Mouse (Mus musculus) retina, embryonic 14.5 days (tissue): Measurements from ENCODE around the gene Rnf6.
"Not testable (repeated sequence)": the region's sequence is repeated elsewhere in the genome, so short reads cannot be mapped to it uniquely, and the experiment has no call there.

Source experiments
- DNase-seq: peaks from one replicate; pipeline ENCODE4 v3.0.0-alpha.2; 2015; ENCODE audit warnings: low spot score

Gene Rnf6

DNA sequence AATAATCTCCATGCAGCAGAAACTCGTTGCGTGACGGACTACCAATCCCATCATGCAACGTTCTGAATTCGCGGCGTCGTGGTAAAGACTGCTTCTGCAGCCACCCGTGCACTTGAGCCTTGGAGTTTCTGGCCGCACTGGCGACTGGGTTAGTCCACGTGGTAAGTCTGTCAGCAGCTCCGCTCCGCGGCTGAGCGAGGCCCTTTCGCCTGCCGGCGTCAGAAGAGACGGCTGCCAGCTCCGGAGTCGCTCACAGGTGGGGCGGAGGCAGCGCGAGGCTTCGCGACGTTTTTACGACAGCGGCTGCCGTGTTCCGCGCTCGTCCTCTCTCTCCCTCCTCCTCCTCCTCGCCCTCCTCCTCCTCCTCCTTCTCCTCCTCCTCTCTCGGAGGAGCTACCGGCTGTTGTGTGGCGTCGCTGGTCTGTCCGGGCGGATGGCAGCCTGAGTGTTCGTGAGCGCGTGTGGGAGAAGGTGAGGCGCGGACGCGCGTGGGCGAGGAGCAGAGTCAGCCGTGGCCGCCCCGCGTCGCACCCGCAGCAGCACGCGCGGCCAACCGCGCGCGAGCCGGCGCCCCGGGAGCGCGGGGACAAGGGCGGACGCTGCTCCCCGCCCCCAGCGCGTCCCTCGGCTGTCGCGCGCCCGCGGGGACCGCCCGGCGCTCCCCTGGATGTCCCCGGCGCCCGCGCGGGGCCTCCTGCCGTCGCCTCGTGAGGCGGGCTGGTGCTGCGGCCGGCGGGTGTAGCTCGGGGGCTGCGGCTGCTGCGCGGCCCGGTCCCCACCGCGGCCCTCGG, 9.7 kb upstream of the Rnf6 start, which contains the start of gene Cdk8:
Gene Cdk8, plus strand, starts transcription at position 367 of the 791 bp plus-strand sequence.
- DNase-seq = peak; percentile 98

DNA sequence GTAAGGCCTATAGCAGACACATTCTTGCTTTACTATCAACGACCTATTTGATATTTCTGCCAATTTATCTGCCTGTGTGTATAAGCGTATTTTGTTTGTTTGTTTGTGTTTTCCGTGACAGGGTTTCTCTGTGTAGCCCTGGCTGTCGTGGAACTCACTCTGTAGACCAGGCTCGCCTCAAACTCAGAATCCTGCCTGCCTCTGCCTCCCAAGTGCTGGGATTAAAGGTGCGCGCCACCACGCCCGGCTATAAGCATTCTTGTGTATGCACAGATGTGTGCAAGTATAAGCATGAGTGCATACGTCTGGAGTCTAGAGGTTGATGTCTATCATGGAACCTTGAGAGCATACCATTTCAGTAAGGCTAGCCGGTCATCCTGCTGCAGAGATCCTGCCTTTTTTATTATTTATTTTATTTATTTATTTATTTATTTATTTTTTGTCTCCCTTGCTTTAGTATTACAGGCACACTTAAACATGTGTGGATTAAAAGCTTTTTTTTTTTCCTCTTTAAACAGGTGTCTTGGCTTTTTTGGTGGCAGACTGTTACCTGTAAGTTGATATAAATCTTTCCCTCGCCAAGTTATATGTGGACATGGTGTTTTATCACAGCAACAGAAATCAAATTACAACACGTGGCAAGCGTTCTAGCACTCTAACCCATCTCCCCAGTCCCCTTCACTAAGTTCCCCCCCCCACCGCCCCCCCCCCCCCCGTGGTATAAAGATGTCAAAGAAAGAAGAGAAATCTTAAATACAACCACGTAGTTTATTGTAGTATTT, 8.7 kb upstream of the Rnf6 start:
- no peak for DNase-seq

DNA sequence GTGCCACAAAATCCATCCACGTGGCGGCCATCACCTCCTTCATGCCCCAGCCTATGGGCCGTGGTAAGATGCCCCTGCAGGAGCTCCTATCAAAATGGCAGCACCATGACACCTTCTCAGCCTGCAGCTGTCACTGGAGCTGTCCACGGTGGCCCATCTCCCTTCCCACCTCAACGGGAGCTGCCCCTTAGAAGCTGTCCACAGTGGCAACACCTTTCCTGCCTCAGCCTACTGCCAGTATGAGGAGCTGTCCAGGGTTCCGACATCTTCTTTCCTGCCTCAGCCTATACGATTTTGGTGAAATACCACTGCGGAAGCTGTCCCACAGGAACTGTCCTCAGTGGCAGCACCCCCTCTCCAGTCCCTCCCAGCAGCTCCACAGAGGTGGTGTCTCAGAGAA, 6.1 kb upstream of the Rnf6 start:
- DNase-seq = no peak

DNA sequence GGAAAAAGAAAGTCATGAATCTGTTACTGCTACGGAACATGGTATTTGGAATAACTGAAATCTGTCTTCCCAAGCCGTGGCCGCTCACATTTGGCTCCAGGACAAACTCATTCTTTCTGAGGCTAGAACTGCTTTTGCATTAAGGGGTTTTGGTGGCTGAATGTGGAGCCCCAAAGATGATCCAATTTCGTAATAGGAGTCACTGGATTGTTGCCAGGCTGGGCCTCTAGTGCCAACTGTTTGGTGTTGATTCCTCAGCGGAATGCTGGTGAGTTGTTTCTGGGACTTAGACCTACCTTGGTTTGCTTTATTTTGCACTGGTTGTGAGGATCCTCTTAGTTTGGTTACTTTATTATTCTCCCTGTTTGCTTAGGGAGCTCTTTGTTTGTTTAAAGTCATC, 2.4 kb upstream of the Rnf6 start:
- no peak for DNase-seq

DNA sequence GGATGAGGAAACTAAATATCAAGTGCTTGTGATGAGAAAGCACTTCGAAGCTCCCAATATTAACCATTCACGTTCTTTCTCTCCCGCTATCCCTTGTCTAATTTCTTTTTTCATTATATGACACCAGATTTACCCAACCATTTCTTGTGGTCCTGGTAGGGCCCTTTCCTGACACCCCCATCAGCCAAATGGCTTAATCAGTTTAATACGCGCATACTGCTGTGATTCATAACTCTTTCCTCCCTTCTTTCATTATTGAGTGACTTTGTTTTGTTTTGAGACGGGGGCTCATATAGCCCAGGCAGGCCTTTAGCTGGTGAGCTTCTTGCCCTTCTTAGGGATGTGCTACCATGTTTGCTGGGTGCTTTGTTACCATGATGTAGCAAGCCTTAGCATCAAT, 367 bp upstream of the Rnf6 start:
- no peak for DNase-seq

DNA sequence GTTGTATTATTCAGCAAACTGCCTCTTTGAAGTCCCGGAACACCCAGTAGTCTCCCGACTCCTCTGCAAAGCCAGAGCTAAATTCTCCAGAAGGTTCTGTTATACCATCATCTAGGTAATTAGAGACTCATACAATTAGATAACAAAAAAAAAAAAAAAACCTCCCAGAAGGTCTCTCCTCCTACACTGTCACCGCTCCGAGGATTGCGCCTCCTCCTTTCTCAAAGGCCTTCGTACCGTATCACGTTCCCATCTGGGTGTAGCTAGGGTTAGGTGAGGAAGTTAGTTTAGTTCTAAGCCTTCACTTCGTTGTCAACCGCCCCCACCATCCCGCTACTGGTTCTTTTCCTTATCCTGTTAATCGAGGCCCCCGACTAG, 865 bp downstream of the Rnf6 start:
- DNase-seq = no peak

DNA sequence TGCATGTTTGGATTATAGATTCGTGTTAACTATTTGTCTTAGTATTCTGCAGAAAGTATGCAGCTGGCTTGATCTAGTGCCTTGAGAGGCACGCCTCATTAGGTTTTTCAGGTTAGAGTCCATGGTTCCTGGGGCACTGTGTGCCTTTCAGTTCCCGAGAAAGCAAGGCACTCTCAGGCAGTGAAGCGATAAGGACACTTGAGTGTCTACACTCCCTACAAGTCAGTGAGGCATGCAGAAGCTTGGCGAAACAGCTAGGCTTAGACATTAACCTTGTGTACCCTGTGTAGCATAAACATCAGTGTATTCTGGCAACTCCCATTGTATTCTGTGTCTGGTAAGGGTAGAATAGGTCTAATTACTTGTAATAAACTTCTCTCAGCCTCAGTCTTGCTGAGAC, 15.8 kb downstream of the Rnf6 start:
- no peak for DNase-seq

DNA sequence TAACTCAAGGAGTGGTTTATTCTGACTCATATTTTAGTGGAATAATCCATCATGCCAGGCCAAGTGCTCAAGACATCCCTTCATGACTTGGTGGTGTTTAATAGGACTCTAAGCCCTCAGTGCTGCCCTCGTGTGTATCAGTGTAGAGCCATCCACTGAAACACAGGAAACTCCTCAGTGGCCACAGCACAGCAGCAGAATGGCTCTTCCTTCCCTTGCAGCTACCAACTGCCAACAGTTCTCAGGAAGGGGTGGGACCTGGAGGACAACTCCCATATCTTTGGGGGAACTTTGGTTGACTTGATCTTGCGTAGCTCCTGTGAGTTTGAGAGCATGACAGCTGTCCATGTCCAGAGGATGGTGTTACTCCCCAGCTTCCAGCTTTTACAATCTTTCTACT, 17.4 kb downstream of the Rnf6 start:
- no peak for DNase-seq

DNA sequence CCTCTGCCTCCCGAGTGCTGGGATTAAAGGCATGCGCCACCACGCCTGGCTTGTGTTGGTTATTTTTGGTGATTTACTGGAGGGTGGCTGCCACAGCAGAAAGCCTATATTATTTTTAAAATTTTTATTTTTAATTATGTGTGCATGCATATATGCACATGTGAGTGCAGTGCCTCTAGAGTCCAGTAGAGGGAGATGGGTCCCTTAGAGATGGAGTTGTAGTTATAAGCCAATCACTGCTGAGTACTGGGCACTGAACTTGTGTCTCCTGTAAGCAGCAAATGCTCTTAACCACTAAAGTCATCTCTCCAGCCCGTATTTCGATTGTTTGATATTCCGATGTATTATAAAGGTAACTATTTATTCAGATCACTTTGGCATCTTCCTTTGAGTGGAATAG, 20.8 kb downstream of the Rnf6 start:
- no peak for DNase-seq

DNA sequence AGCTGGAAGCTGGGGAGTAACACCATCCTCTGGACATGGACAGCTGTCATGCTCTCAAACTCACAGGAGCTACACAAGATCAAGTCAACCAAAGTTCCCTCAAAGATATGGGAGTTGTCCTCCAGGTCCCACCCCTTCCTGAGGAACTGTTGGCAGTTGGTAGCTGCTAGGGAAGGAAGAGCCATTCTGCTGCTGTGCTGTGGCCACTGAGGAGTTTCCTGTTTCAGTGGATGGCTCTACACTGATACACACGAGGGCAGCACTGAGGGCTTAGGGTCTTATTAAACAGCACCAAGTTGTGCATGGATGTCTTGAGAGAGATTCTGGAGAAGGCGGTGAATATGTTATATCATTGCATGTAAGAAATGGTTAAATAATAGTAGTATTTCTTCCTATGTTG, 21.8 kb downstream of the Rnf6 start:
- no peak for DNase-seq

DNA sequence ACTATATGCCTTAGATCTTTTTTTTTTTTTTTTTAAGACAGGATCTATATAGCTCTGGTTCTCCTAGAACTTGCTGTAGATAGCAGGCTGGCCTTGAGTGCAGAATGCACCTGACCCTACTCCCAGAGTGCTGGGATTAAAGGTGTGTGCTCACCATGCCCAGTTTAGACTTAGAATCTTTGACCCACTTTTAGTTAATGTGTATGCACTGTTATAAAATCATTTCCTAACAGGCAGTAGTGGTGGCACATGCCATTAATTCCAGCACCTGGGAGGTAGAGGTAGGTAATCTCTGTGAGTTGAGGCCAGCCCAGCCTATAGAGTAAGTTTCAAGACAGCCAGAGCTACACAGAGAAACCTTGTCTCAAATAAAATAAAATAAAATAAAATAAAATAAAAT, 22.3 kb downstream of the Rnf6 start:
- DNase-seq = no peak

DNA sequence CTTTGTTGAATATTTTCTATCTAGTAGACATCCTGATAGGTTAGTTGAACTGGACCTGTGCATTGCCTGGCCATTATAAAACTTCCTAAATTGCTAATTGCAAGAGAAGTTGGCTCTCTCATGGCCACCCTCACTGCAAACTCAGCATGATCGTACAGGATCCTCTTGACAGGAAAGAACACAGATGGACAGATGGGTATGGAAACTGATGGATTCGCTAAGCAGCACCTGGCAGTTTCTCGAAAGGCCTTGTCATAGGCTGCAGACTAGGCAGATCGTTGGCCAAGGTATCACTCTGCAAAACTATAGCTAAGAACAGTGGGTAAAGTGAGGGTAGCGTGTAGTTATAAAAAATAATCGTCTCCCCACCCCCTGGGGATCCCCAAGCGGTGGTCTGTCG, 28.0 kb downstream of the Rnf6 start:
- no peak for DNase-seq

DNA sequence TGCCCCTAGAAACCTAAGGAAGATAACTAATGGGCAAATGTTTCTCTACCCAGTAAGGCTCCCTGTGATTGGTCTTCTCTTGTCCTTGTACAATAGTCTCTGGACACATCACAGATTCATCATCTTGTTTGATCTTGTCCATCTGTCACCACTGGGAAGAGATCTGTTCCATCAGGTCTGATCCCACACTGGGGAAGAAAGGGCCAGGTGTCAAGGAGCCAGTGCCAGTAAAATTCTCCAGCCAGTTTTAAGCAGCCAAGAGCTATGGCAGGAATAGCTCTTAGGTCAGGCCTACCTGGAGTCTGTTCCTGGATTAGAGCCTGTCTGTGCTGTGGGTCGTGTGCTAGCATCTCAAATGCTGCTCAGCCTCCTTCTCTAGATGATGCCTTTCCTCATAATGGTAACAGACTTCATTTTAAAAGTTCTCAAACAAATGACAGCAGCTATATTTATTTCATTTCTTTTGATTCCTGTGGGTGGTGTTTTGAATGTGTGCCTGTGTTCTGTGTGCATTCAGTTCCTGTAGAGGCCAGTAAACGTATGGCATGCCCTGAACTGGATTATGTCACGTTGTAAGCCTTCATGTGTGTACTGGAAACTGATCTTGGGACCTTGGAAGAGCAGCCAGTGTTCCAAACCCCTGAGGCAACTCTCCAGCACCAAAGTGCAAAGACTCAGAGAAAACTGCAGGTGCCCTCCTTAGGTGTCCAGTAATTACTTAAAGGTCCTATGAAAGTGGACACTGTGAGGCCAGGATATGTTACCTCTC, 30.7 kb downstream of the Rnf6 start:
- DNase-seq = no peak

DNA sequence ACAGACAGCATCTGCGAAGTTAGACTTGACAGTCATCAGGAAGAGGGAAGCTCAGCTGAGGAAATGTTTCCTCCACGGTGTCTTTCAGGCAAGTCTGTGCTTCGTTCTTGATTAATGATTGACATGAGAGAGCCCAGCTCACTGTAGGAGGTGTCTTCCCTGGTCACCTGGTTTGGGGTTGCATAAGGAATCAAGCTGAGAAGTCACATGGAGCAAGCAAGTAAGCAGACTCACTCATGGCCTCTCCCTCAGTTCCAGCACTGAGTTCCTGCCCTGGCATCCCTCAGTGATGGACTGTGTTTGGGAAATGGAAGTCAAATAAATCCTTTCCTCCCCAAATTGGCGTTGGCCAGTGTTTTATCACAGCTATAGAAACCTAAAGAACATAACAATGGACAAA, 31.3 kb downstream of the Rnf6 start:
- no peak for DNase-seq

DNA sequence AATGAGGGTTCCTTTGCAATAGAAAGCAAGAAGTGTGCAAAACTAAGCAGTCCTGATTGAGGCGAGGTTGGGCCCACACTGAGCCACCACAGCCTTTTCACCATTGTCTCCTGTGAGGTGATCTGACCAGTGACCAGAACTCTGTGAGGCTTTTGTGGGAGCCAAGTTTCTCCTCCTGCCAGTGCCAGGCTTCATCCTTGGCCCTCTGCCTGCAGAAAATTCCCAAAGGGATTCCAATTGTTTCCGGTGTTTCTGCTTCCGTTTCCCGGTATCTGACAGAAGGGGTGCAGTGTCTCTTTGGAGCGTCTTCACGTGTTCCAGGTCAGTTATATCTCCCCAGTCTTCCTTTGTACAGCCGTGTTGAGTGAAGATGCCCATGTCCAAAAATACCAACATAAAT, 32.6 kb downstream of the Rnf6 start:
- no peak for DNase-seq

DNA sequence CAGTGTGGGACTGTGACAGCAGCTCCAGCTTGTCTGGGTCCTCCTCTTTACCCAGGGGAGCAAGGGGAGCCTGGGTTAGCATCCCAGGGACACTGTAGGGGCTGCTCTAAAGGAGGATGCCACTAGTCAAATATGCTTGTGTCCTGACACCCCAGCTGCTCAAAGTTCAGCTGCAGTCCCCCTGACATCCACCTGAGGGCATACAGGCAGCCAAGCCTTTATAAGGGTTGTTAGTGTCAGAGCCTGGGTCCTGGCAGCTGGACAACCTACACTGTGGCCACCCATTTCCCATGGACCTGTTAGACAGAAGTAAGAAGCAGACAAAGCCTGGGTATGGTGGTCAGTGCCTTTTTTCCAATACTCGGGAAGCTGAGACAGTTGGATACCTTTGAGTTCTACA, 33.2 kb downstream of the Rnf6 start:
- no peak for DNase-seq

DNA sequence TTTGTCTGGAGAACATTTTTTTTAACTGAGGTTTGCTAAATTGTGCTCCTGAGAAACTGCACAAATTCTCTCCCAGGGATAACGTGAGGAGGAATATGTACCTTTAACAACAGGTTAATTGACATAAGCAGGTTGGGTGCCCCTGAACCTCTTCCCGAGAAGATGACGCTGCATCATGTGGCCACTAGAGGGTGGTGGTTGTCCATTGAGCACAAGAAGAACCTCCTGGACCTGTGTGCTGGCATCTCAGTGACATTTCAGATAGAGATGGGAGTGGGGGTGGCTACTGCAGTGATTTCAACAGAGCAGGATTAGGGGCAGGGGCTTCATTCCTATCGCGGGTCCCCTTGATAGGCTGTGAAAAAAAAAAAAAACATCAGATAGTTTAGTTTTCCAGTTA, 33.9 kb downstream of the Rnf6 start:
- DNase-seq = peak; percentile 67

DNA sequence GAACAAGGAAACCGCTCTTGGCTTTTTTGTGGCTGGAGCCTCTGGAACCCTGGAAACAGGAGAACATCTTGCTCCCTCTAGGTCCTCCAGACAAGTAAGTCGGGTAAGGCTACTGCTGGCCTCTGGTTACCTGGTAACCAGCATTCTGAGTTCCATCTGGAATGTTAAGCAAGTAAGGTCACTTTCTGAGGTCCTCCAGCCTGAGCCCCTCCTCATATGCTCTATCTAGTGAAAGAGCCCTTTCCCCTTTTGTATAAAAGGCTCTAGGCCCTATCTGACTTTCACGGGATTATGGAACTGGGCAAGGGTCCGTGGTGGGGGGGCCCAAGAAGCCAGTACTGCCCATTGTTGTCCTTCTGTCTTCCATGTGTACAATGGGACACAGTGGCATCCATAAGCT, 36.2 kb downstream of the Rnf6 start, which contains the start of gene 1700001J03Rik:
Gene 1700001J03Rik, minus strand, starts transcription at position 101 of the 400 bp plus-strand sequence.
- DNase-seq = not testable (repeated sequence)

DNA sequence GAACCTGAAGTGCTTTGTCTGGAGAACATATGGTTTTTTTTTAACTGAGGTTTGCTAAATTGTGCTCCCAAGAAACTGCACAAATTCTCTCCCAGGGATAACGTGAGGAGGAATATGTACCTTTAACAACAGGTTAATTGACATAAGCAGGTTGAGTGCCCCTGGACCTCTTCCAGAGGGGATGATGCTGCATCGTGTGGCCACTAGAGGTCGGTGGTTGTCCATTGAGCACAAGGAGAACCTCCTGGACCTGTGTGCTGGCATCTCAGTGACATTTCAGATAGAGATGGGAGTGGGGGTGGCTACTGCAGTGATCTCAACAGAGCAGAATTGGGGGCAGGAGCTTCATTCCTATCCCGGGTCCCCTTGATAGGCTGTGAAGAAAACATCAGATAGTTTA, 48.6 kb downstream of the Rnf6 start:
- DNase-seq = not testable (repeated sequence)

DNA sequence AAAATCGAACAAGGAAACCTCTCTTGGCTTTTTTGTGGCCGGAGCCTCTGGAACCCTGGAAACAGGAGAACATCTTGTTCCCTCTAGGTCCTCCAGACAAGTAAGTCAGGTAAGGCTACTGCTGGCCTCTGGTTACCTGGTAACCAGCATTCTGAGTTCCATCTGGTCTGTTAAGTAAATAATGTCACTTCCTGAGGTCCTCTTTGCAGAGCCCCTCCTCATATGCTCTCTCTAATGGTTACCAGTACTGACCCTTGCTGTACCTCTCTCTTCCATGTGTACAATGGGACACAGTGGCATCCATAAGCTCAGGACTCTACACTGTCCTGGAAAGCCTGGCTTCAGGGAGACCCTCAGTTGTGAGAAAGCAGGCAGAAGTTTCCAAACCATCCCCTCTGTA, 50.7 kb downstream of the Rnf6 start, which contains the start of gene Gm6309:
Gene Gm6309, minus strand, starts transcription at position 101 of the 400 bp plus-strand sequence.
- DNase-seq = not testable (repeated sequence)

DNA sequence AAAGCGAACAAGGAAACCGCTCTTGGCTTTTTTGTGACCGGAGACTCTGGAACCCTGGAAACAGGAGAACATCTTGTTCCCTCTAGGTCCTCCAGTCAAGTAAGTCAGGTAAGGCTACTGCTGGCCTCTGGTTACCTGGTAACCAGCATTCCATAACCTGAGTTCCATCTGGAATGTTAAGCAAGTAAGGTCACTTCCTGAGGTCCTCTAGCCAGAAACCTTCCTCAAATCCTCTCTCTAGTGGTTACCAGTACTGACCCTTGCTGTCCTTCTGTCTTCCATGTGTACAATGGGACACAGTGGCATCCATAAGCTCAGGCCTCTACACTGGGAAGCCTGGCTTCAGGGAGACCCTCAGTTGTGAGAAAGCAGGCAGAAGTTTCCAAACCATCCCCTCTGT, 60.9 kb downstream of the Rnf6 start, which contains the start of gene Gm5565:
Gene Gm5565, minus strand, starts transcription at position 101 of the 400 bp plus-strand sequence.
- DNase-seq = not testable (repeated sequence)
